Mouse (Mus musculus) right cerebral cortex, adult 2 months (tissue): ENCODE data around the gene Tbxas1.

Source experiments
- DNase-seq, 2 experiments: peaks; one replicate each; pipeline ENCODE4 v3.0.0; 2021 to 2022; ENCODE audit warnings: low spot score in 2 of 2

Gene Tbxas1

GRCm38 (mm10) chr6:39117584-39118455 is 242.6 kb downstream of the Tbxas1 start, which contains the start of gene Parp12:
Gene Parp12, minus strand, starts transcription at chr6:39118349.
- peak; percentile 40 to 51 for DNase-seq

DNA sequence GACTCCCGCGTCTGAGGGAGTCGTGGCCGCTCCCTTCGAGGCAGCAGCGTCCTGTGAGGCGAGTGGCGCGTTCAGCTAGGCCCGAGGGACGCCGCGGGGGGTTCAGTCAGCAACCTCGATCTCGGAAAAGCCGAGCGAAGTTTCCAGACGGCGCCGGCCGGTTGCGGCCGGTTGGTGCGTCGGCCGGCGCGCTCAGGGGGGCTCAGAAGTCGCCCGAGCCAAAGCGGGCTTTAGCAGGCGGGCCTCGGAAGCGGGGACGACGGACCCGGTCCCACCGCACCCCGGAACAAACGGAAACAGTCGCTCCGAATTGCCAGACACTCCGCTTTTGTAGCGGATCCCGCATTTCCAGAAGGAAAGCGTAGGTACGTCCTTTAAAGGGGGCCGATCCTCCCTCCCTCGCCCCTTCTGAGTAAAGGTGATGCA is 243.3 kb downstream of the Tbxas1 start:
- no peak for DNase-seq

DNA sequence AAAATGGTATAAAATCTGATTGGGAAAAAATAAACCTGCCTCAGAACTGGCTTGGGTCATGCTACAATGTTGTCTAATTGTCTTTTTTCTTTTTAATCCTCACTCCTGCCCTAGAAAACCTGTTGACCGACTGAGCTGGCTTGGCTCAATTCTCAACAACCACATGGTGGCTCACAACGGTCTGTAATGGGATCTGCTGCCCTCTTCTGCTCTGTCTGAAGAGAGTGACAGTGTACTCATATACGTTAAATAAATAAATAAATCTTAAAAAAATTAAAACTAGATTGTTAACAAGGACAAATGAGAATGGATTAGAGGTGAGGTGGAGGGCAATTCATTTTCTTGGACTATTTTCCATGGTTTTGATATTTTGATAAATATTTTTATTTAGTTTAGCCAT is 245.5 kb downstream of the Tbxas1 start:
- no peak for DNase-seq

GRCm38 (mm10) chr6:39124719-39125118 is 249.5 kb downstream of the Tbxas1 start:
- no peak for DNase-seq

DNA sequence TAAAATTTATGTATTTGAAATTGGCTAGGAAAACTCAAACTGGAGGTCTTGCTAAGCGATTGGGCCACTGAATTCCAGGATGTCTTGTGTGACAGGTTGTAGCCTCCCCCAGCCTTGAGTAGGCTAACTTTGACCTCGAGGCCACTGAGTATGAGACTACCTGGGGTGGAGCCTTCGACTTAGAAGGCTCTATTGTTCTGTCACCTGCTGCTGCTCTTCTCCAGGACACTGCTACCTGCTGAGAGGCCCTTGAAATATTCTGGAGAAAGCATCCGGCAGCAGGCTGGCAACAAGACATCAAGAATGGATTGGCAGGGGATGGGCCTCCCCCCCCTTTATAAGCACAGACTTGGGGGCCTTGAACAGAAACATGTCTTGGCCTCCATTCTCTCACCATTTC is 256.3 kb downstream of the Tbxas1 start:
- no peak for DNase-seq

DNA sequence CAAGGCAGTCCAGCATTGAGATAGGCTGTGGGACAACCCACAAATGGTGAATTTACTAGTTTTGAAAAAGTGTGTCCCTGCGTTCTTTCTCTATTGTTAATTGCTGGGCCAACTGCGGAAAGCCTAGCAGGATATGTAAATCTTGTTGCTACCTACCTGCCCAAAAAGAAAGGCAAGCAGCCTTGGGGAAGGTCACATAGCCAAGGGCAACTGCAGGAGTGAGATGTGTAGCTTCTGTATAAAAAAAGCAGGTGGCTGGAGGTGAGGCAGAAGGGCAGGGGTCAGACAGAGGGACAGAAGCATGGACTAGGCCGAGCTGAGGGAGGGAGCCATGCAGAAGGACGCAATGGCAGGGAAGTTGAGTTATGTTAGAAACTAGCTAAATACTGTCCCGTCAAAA is 257.4 kb downstream of the Tbxas1 start:
- no peak for DNase-seq
